Mouse (Mus musculus) limb, embryonic 15.5 days (tissue): ENCODE measurements at regions not wholly inside any gene's neighbourhood (a gene's known extent, or its start where the extent isn't known, plus 50 kb on each side); places are given as distances from the start of the nearest gene placed in this dataset.

ENCODE experiments used
- ATAC-seq: fragments of 200-750 bp; cut with Nextera tagmentation; 2 replicates; pipeline ENCODE4 v1.8.0; 2017; ENCODE audit warnings: low read depth, moderate TSS enrichment; ENCODE audit not compliant: insufficient number of reproducible peaks, low FRiP score, low TSS enrichment
- H3K27ac ChIP-seq: fragments of 300-500 bp; sonication (generic); 2 replicates; pipeline ENCODE4 v1.5.1; 2015; ENCODE audit warnings: moderate library complexity, mild to moderate bottlenecking, inconsistent platforms
- H3K27me3 ChIP-seq: fragments of 300-500 bp; sonication (generic); 2 replicates; pipeline ENCODE4 v1.6.1; 2015; ENCODE audit warnings: inconsistent platforms
- H3K36me3 ChIP-seq: fragments of 300-500 bp; sonication (generic); 2 replicates; pipeline ENCODE4 v1.6.1; 2015; ENCODE audit warnings: inconsistent platforms
- H3K4me1 ChIP-seq: fragments of 300-500 bp; sonication (generic); 2 replicates; pipeline ENCODE4 v1.6.1; 2015; ENCODE audit warnings: inconsistent platforms
- H3K4me2 ChIP-seq: fragments of 300-500 bp; sonication (generic); 2 replicates; pipeline ENCODE4 v1.6.1; 2015; ENCODE audit warnings: mild to moderate bottlenecking, inconsistent platforms
- H3K4me3 ChIP-seq: fragments of 300-500 bp; sonication (generic); 2 replicates; pipeline ENCODE4 v1.5.1; 2015; ENCODE audit warnings: mild to moderate bottlenecking, inconsistent platforms
- H3K9ac ChIP-seq: fragments of 300-500 bp; sonication (generic); 2 replicates; pipeline ENCODE4 v1.6.1; 2015; ENCODE audit warnings: inconsistent platforms
- H3K9me3 ChIP-seq: fragments of 300-500 bp; sonication (generic); 2 replicates; pipeline ENCODE4 v1.6.1; 2016; ENCODE audit warnings: inconsistent platforms
- whole genome bisulfite sequencing: fragments of 180-500 bp; shearing (Covaris S2); methylation state at CpG from one replicate; pipeline ENCODE4 v1.1.7; 2015; 5-methylcytosine and 5-hydroxymethylcytosine counted together

GRCm38 (mm10) chr7:111141285-111141965 lies 58.6 kb upstream of the Eif4g2 start:
- no peak overlapping the region for H3K4me3 ChIP-seq
- ATAC-seq, result no peak
- no peaks in the 10 kb centered on the region for H3K27me3 ChIP-seq
- 60% methylated on average over 7 of the region's 7 CpGs for WGBS
- H3K9me3 ChIP-seq, result no peaks in the 10 kb centered on the region
- no peaks in the 10 kb centered on the region for H3K36me3 ChIP-seq
- no peak overlapping the region for H3K4me2 ChIP-seq
- H3K27ac ChIP-seq, result no peak overlapping the region
- no peak overlapping the region for H3K9ac ChIP-seq
- peaks cover 11% of the 10 kb centered on the region for H3K4me1 ChIP-seq

GRCm38 (mm10) chr7:111138038-111138437 lies 55.2 kb upstream of the Eif4g2 start:
- Histone ChIP-seq H3K4me2 (no peak overlapping the region), H3K27me3 (no peaks in the 10 kb centered on the region), H3K27ac (no peak overlapping the region), H3K9me3 (no peaks in the 10 kb centered on the region), H3K36me3 (no peaks in the 10 kb centered on the region), H3K4me1 (peaks cover 17% of the 10 kb centered on the region), H3K9ac (no peak overlapping the region), H3K4me3 (no peak overlapping the region)
- 95% methylated on average over 2 of the region's 2 CpGs for WGBS
- ATAC-seq, result no peak

- no peaks in the 10 kb centered on the region for H3K36me3 ChIP-seq
- 68% methylated on average over 6 of the region's 6 CpGs for WGBS
- ATAC-seq, result no peak
Observed at GRCm38 (mm10) chr7:111136066-111136639, 53.3 kb upstream of the Eif4g2 start.

GRCm38 (mm10) chr7:111134496-111134895 lies 51.7 kb upstream of the Eif4g2 start:
- no peak overlapping the region for H3K27ac ChIP-seq
- H3K27me3 ChIP-seq, result no peaks in the 10 kb centered on the region
- 88% methylated on average over 2 of the region's 2 CpGs for WGBS
- no peak overlapping the region for H3K4me2 ChIP-seq
- H3K9me3 ChIP-seq, result no peaks in the 10 kb centered on the region
- H3K4me3 ChIP-seq, result no peak overlapping the region
- H3K9ac ChIP-seq, result no peak overlapping the region
- H3K36me3 ChIP-seq, result no peaks in the 10 kb centered on the region
- H3K4me1 ChIP-seq, result 0 out of 2 replicates have a peak, but pooled peaks cover 11% of the 10 kb centered on the region
- no peak for ATAC-seq

More at GRCm38 (mm10) chr7:111136066-111136639, 53.3 kb upstream of the Eif4g2 start:
- Histone ChIP-seq H3K27ac (no peak overlapping the region), H3K9me3 (no peaks in the 10 kb centered on the region), H3K4me3 (no peak overlapping the region), H3K9ac (no peak overlapping the region), H3K27me3 (no peaks in the 10 kb centered on the region), H3K4me1 (peaks cover 12% of the 10 kb centered on the region; the same call in 1 of the 2 replicates), H3K4me2 (no peak overlapping the region)
